Comparison of ENCODE assay signal across 8 mouse cellular contexts in genomic region chr11:94127966-94128365, GRCm38 (mm10).
A peak's percentile ranks its signal among the peaks of the same experiment; 100 is the strongest.
DNase-seq lines count a peak whose midpoint lies in the region; ATAC-seq lines count a peak whose summit lies in the region.

No protein-coding gene starts in this region.

- intact Hi-C loops in gastrocnemius, postnatal 36 days (cut with DNase I) = loop anchor here (1.0 to 5.0 kb wide), 2 partner anchors 151 to 359 kb away; partner anchors contain the start of gene Spata20

- H3K9me3 ChIP-seq in limb, embryonic 11.5 days (ENCODE audit: control insufficient read depth, low read length) = no peaks in the 10 kb centered on the region

- no peak overlapping the region for H3K27ac ChIP-seq in limb, embryonic 11.5 days (replicated peaks; ENCODE audit: low read depth, low read length)

- WGBS in limb, embryonic 11.5 days = 61% methylated on average over 5 of the region's 5 CpGs

- peak; percentile 81 to 89 for DNase-seq in B cell, adult 2 months
- DNase-seq in adrenal gland, adult 18-20 months (ENCODE audit: low spot score in 2 of 2) = peak; percentile 74 to 77
- DNase-seq in embryo, embryonic 11 days = peak; percentile 80
- peak; percentile 59 to 74 for DNase-seq in gastrocnemius, postnatal 36 days
- DNase-seq in kidney, adult 8-10 months = peak; percentile 74 to 79
- DNase-seq in limb, embryonic 11.5 days (ENCODE audit: low spot score) = peak; percentile 86
- peak; percentile 82 for DNase-seq in telencephalon, adult 2 months (ENCODE audit: low read depth, low spot score)

- H3K27me3 ChIP-seq in limb, embryonic 11.5 days (ENCODE audit: control insufficient read depth, insufficient read depth, low read length) = no peaks in the 10 kb centered on the region

- ATAC-seq in limb, embryonic 11.5 days (ENCODE audit: insufficient number of reproducible peaks, low FRiP score, low TSS enrichment, low read depth) = 0 out of 2 replicates have a peak, but pooled peaks have one; percentile 63
- ATAC-seq in monocyte, adult 5-6 weeks (replicated peaks; ENCODE audit: insufficient number of reproducible peaks, low FRiP score, low TSS enrichment, poor library complexity, severe bottlenecking) = peak; percentile 64

- H3K4me3 ChIP-seq in limb, embryonic 11.5 days (ENCODE audit: low read depth, low read length) = no peak overlapping the region

- peaks cover 5% of the 10 kb centered on the region; the same call in 1 of the 2 replicates for H3K4me1 ChIP-seq in limb, embryonic 11.5 days (ENCODE audit: control insufficient read depth, insufficient read depth, low read length)

- no peak overlapping the region for H3K9ac ChIP-seq in limb, embryonic 11.5 days (ENCODE audit: low read length)

- no peak overlapping the region for H3K4me2 ChIP-seq in limb, embryonic 11.5 days (ENCODE audit: low read depth, severe bottlenecking)

- no peaks in the 10 kb centered on the region for H3K36me3 ChIP-seq in limb, embryonic 11.5 days (ENCODE audit: control insufficient read depth, insufficient read depth, low read length)
